Mouse (Mus musculus) CH12.LX (cell line): ENCODE data around the gene Ctbs. TPM values are rescaled to one million over a fixed set of nuclear protein-coding genes. Genes with fewer than 3 reads are reported as not detected.

ENCODE experiments used
- DNase-seq: peaks from one replicate; pipeline ENCODE4 v3.0.0-alpha.2; 2013; ENCODE audit errors: extremely low read depth
- H3K27ac ChIP-seq: 2 replicates; pipeline ENCODE4 v1.5.1; 2012; ENCODE audit warnings: low read depth, mild to moderate bottlenecking, control low read depth, moderate library complexity; ENCODE audit not compliant: insufficient read depth
- H3K27me3 ChIP-seq: replicated peaks from 2 replicates; pipeline ENCODE3; 2012; ENCODE audit warnings: inconsistent platforms
- H3K36me3 ChIP-seq, 2 experiments: replicated peaks in 1 of 2; 2 replicates each; pipeline versions ENCODE3 to v1.6.1; 2012; ENCODE audit warnings: inconsistent platforms in 1 of 2, low read length in 1 of 2, mild to moderate bottlenecking in 1 of 2, mixed read lengths in 1 of 2, moderate library complexity in 1 of 2; ENCODE audit not compliant: control insufficient read depth in 1 of 2, insufficient read depth in 1 of 2
- H3K4me1 ChIP-seq, 2 experiments: 2 replicates each; pipeline ENCODE4 v1.6.1; 2012; ENCODE audit warnings: inconsistent platforms in 1 of 2, moderate library complexity in 1 of 2; ENCODE audit not compliant: insufficient read depth in 2 of 2, control insufficient read depth in 1 of 2
- H3K4me2 ChIP-seq: 2 replicates; pipeline ENCODE4 v1.6.1; 2012; ENCODE audit warnings: low read depth, mild to moderate bottlenecking, control low read depth; ENCODE audit not compliant: poor library complexity, insufficient read depth, severe bottlenecking
- H3K4me3 ChIP-seq, 3 experiments: fragments of 150-350 bp in 1 of 3; sonication (generic) in 1 of 3; replicated peaks in 1 of 3; 2 replicates each; pipeline versions ENCODE3 to v1.5.1; 2011 to 2012; ENCODE audit warnings: low read depth in 2 of 3, low read length in 2 of 3, mild to moderate bottlenecking in 2 of 3, moderate library complexity in 2 of 3, control low read depth in 1 of 3, improper control_type of control experiment in 1 of 3, inconsistent platforms in 1 of 3, mixed read lengths in 1 of 3; ENCODE audit not compliant: poor library complexity in 1 of 3
- H3K79me2 ChIP-seq: replicated peaks from 2 replicates; pipeline ENCODE4 v1.6.1; 2012; ENCODE audit warnings: mild to moderate bottlenecking, moderate library complexity; ENCODE audit not compliant: control insufficient read depth, poor library complexity, insufficient read depth, severe bottlenecking; ENCODE audit errors: extremely low read depth
- H3K9ac ChIP-seq: 2 replicates; pipeline ENCODE4 v1.6.1; 2012; ENCODE audit warnings: low read depth, mild to moderate bottlenecking, control low read depth, moderate library complexity; ENCODE audit not compliant: insufficient read depth
- H3K9me3 ChIP-seq: replicated peaks from 2 replicates; pipeline ENCODE3; 2012; ENCODE audit warnings: low read length, inconsistent platforms, mixed read lengths
- BHLHE40 ChIP-seq: IDR thresholded peaks from 2 replicates; pipeline ENCODE4 v1.6.1; 2011; ENCODE audit warnings: mild to moderate bottlenecking, low read depth, low read length, improper control_type of control experiment
- CHD1 ChIP-seq: IDR thresholded peaks from 2 replicates; pipeline ENCODE4 v1.6.1; 2012; ENCODE audit warnings: low read depth, low read length, improper control_type of control experiment, inconsistent platforms
- CHD2 ChIP-seq: IDR thresholded peaks from 2 replicates; pipeline ENCODE4 v1.6.1; 2011; ENCODE audit warnings: low read length, improper control_type of control experiment
- CTCF ChIP-seq, 2 experiments: IDR thresholded peaks in 1 of 2; conservative IDR thresholded peaks in 1 of 2; 2 replicates each; pipeline ENCODE4 v1.5.1; 2011 to 2012; ENCODE audit warnings: low read depth in 2 of 2, low read length in 2 of 2, improper control_type of control experiment in 1 of 2, inconsistent platforms in 1 of 2, mild to moderate bottlenecking in 1 of 2, moderate library complexity in 1 of 2
- E2F4 ChIP-seq: IDR thresholded peaks from 2 replicates; pipeline ENCODE4 v1.6.1; 2011; ENCODE audit warnings: low read depth, low read length, improper control_type of control experiment; ENCODE audit not compliant: insufficient replicate concordance
- ELF1 ChIP-seq: IDR thresholded peaks from 2 replicates; pipeline ENCODE4 v1.6.1; 2014; ENCODE audit warnings: low read depth, mild to moderate bottlenecking, inconsistent platforms, low read length, improper control_type of control experiment
- GABPA ChIP-seq: IDR thresholded peaks from 2 replicates; pipeline ENCODE4 v1.6.1; 2012; ENCODE audit warnings: low read depth, low read length, improper control_type of control experiment, inconsistent platforms; ENCODE audit not compliant: insufficient replicate concordance
- IRF4 ChIP-seq: IDR thresholded peaks from 2 replicates; pipeline ENCODE4 v1.6.1; 2014; ENCODE audit warnings: low read depth, mild to moderate bottlenecking, inconsistent platforms, low read length, improper control_type of control experiment
- JUN ChIP-seq: IDR thresholded peaks from 2 replicates; pipeline ENCODE4 v1.6.1; 2011; ENCODE audit warnings: low read depth, mild to moderate bottlenecking, low read length, improper control_type of control experiment, moderate library complexity; ENCODE audit not compliant: insufficient read depth
- JUND ChIP-seq: conservative IDR thresholded peaks from 2 replicates; pipeline ENCODE4 v1.6.1; 2011; ENCODE audit warnings: low read depth, low read length, improper control_type of control experiment
- MAX ChIP-seq: IDR thresholded peaks from 2 replicates; pipeline ENCODE4 v1.6.1; 2011; ENCODE audit warnings: low read length, improper control_type of control experiment
- MEF2A ChIP-seq: IDR thresholded peaks from 2 replicates; pipeline ENCODE4 v1.6.1; 2014; ENCODE audit warnings: low read depth, mild to moderate bottlenecking, inconsistent platforms, low read length, improper control_type of control experiment, borderline replicate concordance
- MYC ChIP-seq: IDR thresholded peaks from 2 replicates; pipeline ENCODE4 v1.6.1; 2011; ENCODE audit warnings: low read depth, mild to moderate bottlenecking, improper control_type of control experiment, low read length
- NELFE ChIP-seq: IDR thresholded peaks from 2 replicates; pipeline ENCODE4 v1.6.1; 2011; ENCODE audit warnings: low read depth, low read length, improper control_type of control experiment
- NRF1 ChIP-seq: IDR thresholded peaks from 2 replicates; pipeline ENCODE4 v1.6.1; 2014; ENCODE audit warnings: low read depth, mild to moderate bottlenecking, inconsistent platforms, low read length, improper control_type of control experiment, moderate library complexity
- PAX5 ChIP-seq: IDR thresholded peaks from 2 replicates; pipeline ENCODE4 v1.6.1; 2012; ENCODE audit warnings: low read length, inconsistent platforms, mixed read lengths
- POLR2A ChIP-seq: IDR thresholded peaks from 2 replicates; pipeline ENCODE4 v1.6.1; 2011; ENCODE audit warnings: low read depth, mild to moderate bottlenecking, improper control_type of control experiment, low read length
- POLR2AphosphoS2 ChIP-seq: IDR thresholded peaks from 2 replicates; pipeline ENCODE4 v1.6.1; 2011; ENCODE audit warnings: low read depth, low read length, improper control_type of control experiment
- RCOR1 ChIP-seq: conservative IDR thresholded peaks from 2 replicates; pipeline ENCODE4 v1.6.1; 2012; ENCODE audit warnings: low read depth, mild to moderate bottlenecking, inconsistent platforms, low read length, improper control_type of control experiment
- SIN3A ChIP-seq: IDR thresholded peaks from 2 replicates; pipeline ENCODE4 v1.6.1; 2012; ENCODE audit warnings: low read length, improper control_type of control experiment, inconsistent platforms
- TBP ChIP-seq: conservative IDR thresholded peaks from 2 replicates; pipeline ENCODE4 v1.6.1; 2011; ENCODE audit warnings: low read depth, low read length, improper control_type of control experiment
- TCF12 ChIP-seq: IDR thresholded peaks from 2 replicates; pipeline ENCODE4 v1.6.1; 2014; ENCODE audit warnings: low read depth, mild to moderate bottlenecking, inconsistent platforms, low read length, improper control_type of control experiment
- ZNF384 ChIP-seq: IDR thresholded peaks from 2 replicates; pipeline ENCODE4 v1.6.1; 2012; ENCODE audit warnings: low read depth, low read length, improper control_type of control experiment, inconsistent platforms
- dilution Hi-C: fragments of 300-500 bp; cut with MboI; formaldehyde crosslinking; loops from 2 replicates; pipeline ENCODE4 v1.14.3; 2020; ENCODE audit warnings: low sequenced_read_pairs; ENCODE audit not compliant: extremely low pct_unique_long_range_greater_than_20kb, extremely low pct_ligation_motif_present
- in situ Hi-C: fragments of 300-500 bp; cut with MboI; formaldehyde crosslinking; loops from 3 replicates; pipeline ENCODE4 v1.14.3; 2019; ENCODE audit warnings: low sequenced_read_pairs, low pct_ligation_motif_present, low pct_unique_long_range_greater_than_20kb, mixed read lengths
- polyA plus RNA-seq: library from polyadenylated mRNA; unstranded; fragments of >175 nt; gene quantifications from 2 replicates; pipeline ENCODE4 v1.2.1, GENCODE M21; 2012; ENCODE audit warnings: low read depth; ENCODE audit not compliant: insufficient read length
- total RNA-seq, 2 experiments: library from RNA; depleted of rRNA; stranded (reverse); fragments of 300-350 nt in 1 of 2; fragments of >200 nt in 1 of 2; gene quantifications; 2 replicates each; pipeline ENCODE4 v1.2.3; 2012 to 2014

Ctbs gene
- total and polyA plus RNA-seq, 3 experiments = 21.4 to 48.8 (median 33.5) TPM

- H3K9me3 ChIP-seq = no peaks in the 10 kb centered on the region
- H3K79me2 ChIP-seq = no peaks in the 10 kb centered on the region
- peaks cover 7 to 48% of the 10 kb centered on the region in 2 experiments; a peak in 3 of 4 replicates for H3K4me1 ChIP-seq
- TF ChIP-seq IRF4 = no peak
- TF ChIP-seq NRF1 = no peak
- no peak for TF ChIP-seq SIN3A
- no peak for TF ChIP-seq NELFE
- TF ChIP-seq CTCF (conservative IDR thresholded peaks at IDR 0.05 in 1 of 2, IDR thresholded peaks at IDR 0.05 in 1 of 2; ENCODE audit: low read depth in 2 of 2, low read length in 2 of 2) = no peak
- TF ChIP-seq TCF12 = no peak
- TF ChIP-seq RCOR1 = no peak
- TF ChIP-seq BHLHE40 = no peak
- TF ChIP-seq JUN = no peak
- no peak for TF ChIP-seq CHD2
- TF ChIP-seq MAX = no peak
- no peak for TF ChIP-seq E2F4
- no peak for TF ChIP-seq MEF2A
- no peak for TF ChIP-seq POLR2AphosphoS2
- TF ChIP-seq, all 38 proteins: peak for 0
- DNase-seq = no peak
- no peak overlapping the region for H3K27ac ChIP-seq
- H3K4me2 ChIP-seq = no peak overlapping the region
- H3K4me3 ChIP-seq = no peak overlapping the region
- no peak overlapping the region for H3K9ac ChIP-seq
- in situ Hi-C loops = no loop called here
- H3K27me3 ChIP-seq = no peaks in the 10 kb centered on the region
- peaks cover 0 to 46% of the 10 kb centered on the region in 2 experiments for H3K36me3 ChIP-seq
- dilution Hi-C loops = no loop called here
Measured at GRCm38 (mm10) chr3:146412008-146412407, 37.6 kb upstream of the Ctbs start.

- peaks cover 6 to 44% of the 10 kb centered on the region in 2 experiments; a peak in 3 of 4 replicates for H3K4me1 ChIP-seq
- dilution Hi-C loops (no loop called here), in situ Hi-C loops (no loop called here)
- H3K9me3 ChIP-seq = no peaks in the 10 kb centered on the region
- TF ChIP-seq ZNF384 = no peak
- no peak for TF ChIP-seq CHD1
- TF ChIP-seq MYC = no peak
- no peak for TF ChIP-seq JUND
- no peak for TF ChIP-seq POLR2A
- TF ChIP-seq RCOR1 = no peak
- TF ChIP-seq SIN3A = no peak
- TF ChIP-seq GABPA = no peak
- no peak for TF ChIP-seq ELF1
- no peak for TF ChIP-seq PAX5
- TF ChIP-seq TBP = no peak
- no peak for TF ChIP-seq NRF1
- peaks cover under 1 to 47% of the 10 kb centered on the region in 2 experiments for H3K36me3 ChIP-seq
- no peaks in the 10 kb centered on the region for H3K79me2 ChIP-seq
- no peak overlapping the region for H3K27ac ChIP-seq
- no peaks in the 10 kb centered on the region for H3K27me3 ChIP-seq
- H3K9ac ChIP-seq = no peak overlapping the region
- no peak for DNase-seq
- no peak overlapping the region for H3K4me3 ChIP-seq
- no peak overlapping the region for H3K4me2 ChIP-seq
Measured at GRCm38 (mm10) chr3:146412480-146412879, 37.1 kb upstream of the Ctbs start.
